Mouse (Mus musculus) liver, embryonic 12.5 days (tissue): ENCODE measurements around the gene Macrod2. TPM values are rescaled to one million over a fixed set of nuclear protein-coding genes. Genes with fewer than 3 reads are reported as not detected.
A peak's percentile ranks its signal among the peaks of the same experiment; 100 is the strongest.

Experiments used
- ATAC-seq: fragments of 200-750 bp; cut with Nextera tagmentation; 2 replicates; pipeline ENCODE4 v1.8.0; 2017; ENCODE audit warnings: moderate number of reproducible peaks, mild to moderate bottlenecking, moderate library complexity
- H3K27ac ChIP-seq: fragments of 300-500 bp; sonication (generic); 2 replicates; pipeline ENCODE4 v1.5.1; 2016; ENCODE audit warnings: mild to moderate bottlenecking
- H3K27me3 ChIP-seq: fragments of 300-500 bp; sonication (generic); replicated peaks from 2 replicates; pipeline ENCODE4 v1.6.1; 2016; ENCODE audit warnings: mild to moderate bottlenecking, moderate library complexity
- H3K36me3 ChIP-seq: fragments of 300-500 bp; sonication (generic); 2 replicates; pipeline ENCODE4 v1.6.1; 2016; ENCODE audit warnings: mild to moderate bottlenecking, moderate library complexity
- H3K4me1 ChIP-seq: fragments of 300-500 bp; sonication (generic); 2 replicates; pipeline ENCODE4 v1.6.1; 2016
- H3K4me2 ChIP-seq: fragments of 300-500 bp; sonication (generic); 2 replicates; pipeline ENCODE4 v1.6.1; 2016; ENCODE audit warnings: mild to moderate bottlenecking, moderate library complexity
- H3K4me3 ChIP-seq: fragments of 300-500 bp; sonication (generic); 2 replicates; pipeline ENCODE4 v1.5.1; 2016; ENCODE audit warnings: mild to moderate bottlenecking, moderate library complexity
- H3K9ac ChIP-seq: fragments of 300-500 bp; sonication (generic); 2 replicates; pipeline ENCODE4 v1.6.1; 2016; ENCODE audit warnings: mild to moderate bottlenecking, moderate library complexity
- H3K9me3 ChIP-seq: fragments of 300-500 bp; sonication (generic); replicated peaks from 2 replicates; pipeline ENCODE4 v1.6.1; 2016; ENCODE audit warnings: mild to moderate bottlenecking, moderate library complexity
- WGBS: fragments of 180-500 bp; shearing (Covaris S2); methylation state at CpG from one replicate; pipeline ENCODE4 v1.1.7; 2016; ENCODE audit not compliant: insufficient replicate concordance; 5-methylcytosine and 5-hydroxymethylcytosine counted together
- polyA plus RNA-seq: library from polyadenylated mRNA; unstranded; fragments of >200 nt; fragmentation: Nextera tagmentation; extraction: Ambion mirVana; gene quantifications from 2 replicates; pipeline ENCODE4 v1.2.1, GENCODE M21; 2016

Macrod2 gene
- polyA plus RNA-seq, 1 experiment from 2014 or later: 11.3 TPM

GRCm38 (mm10) chr2:140670457-140670856 is 275.3 kb downstream of the Macrod2 start:
- no peaks in the 10 kb centered on the region; the same call in 1 of the 2 replicates for H3K27me3 ChIP-seq
- 5% methylated on average over 12 of the region's 12 CpGs for WGBS
- no peaks in the 10 kb centered on the region for H3K36me3 ChIP-seq
- H3K4me3 ChIP-seq: peak overlapping the region; percentile 48
- peak overlapping the region; percentile 65 for H3K4me2 ChIP-seq
- no peak overlapping the region for H3K27ac ChIP-seq
- ATAC-seq: no peak
- H3K9ac ChIP-seq: 0 out of 2 replicates have a peak overlapping the region, but pooled peaks have one; percentile 22
- no peaks in the 10 kb centered on the region; the same call in 1 of the 2 replicates for H3K4me1 ChIP-seq
- H3K9me3 ChIP-seq: no peaks in the 10 kb centered on the region

- Histone ChIP-seq H3K27ac (no peak within 1 kb of the TSS), H3K4me3 (peak within 1 kb of the TSS; percentile 48), H3K36me3 (no peaks in the 10 kb centered on the region), H3K9me3 (no peaks in the 10 kb centered on the region), H3K4me1 (no peaks in the 10 kb centered on the region; the same call in 1 of the 2 replicates), H3K27me3 (no peaks in the 10 kb centered on the region; the same call in 1 of the 2 replicates), H3K9ac (0 out of 2 replicates have a peak within 1 kb of the TSS, but pooled peaks have one; percentile 22), H3K4me2 (peak within 1 kb of the TSS; percentile 65)
- ATAC-seq: peak; percentile 95
- 3% methylated on average over 26 of the region's 26 CpGs for WGBS
Observed at GRCm38 (mm10) chr2:140670963-140671702, 276.0 kb downstream of the Macrod2 start, which contains the start of gene Flrt3. TSS of gene Flrt3 (minus strand) at chr2:140671469.

GRCm38 (mm10) chr2:140673466-140673865 is 278.4 kb downstream of the Macrod2 start:
- Histone ChIP-seq H3K36me3 (no peaks in the 10 kb centered on the region), H3K4me2 (no peak overlapping the region), H3K27ac (no peak overlapping the region), H3K27me3 (no peaks in the 10 kb centered on the region; the same call in 1 of the 2 replicates), H3K4me1 (no peaks in the 10 kb centered on the region; the same call in 1 of the 2 replicates), H3K9ac (no peak overlapping the region), H3K9me3 (no peaks in the 10 kb centered on the region), H3K4me3 (no peak overlapping the region)
- WGBS: 54% methylated on average over 5 of the region's 5 CpGs
- no peak for ATAC-seq

- Histone ChIP-seq H3K9me3 (no peaks in the 10 kb centered on the region), H3K4me3 (no peak overlapping the region), H3K4me1 (no peaks in the 10 kb centered on the region), H3K36me3 (no peaks in the 10 kb centered on the region), H3K9ac (no peak overlapping the region), H3K4me2 (no peak overlapping the region), H3K27ac (no peak overlapping the region), H3K27me3 (no peaks in the 10 kb centered on the region)
- ATAC-seq: no peak
- 38% methylated on average over 3 of the region's 3 CpGs for WGBS
Observed at GRCm38 (mm10) chr2:140676728-140677127, 281.6 kb downstream of the Macrod2 start.

GRCm38 (mm10) chr2:140690906-140691305 is 295.8 kb downstream of the Macrod2 start:
- no peak overlapping the region for H3K27ac ChIP-seq
- no peak overlapping the region for H3K4me3 ChIP-seq
- no peaks in the 10 kb centered on the region for H3K36me3 ChIP-seq
- no peaks in the 10 kb centered on the region for H3K27me3 ChIP-seq
- H3K9me3 ChIP-seq: no peaks in the 10 kb centered on the region
- H3K4me1 ChIP-seq: no peaks in the 10 kb centered on the region
- WGBS: 52% methylated on average over 2 of the region's 2 CpGs
- no peak for ATAC-seq
- no peak overlapping the region for H3K4me2 ChIP-seq
- H3K9ac ChIP-seq: no peak overlapping the region

GRCm38 (mm10) chr2:140691403-140691802 is 296.3 kb downstream of the Macrod2 start:
- no peaks in the 10 kb centered on the region for H3K27me3 ChIP-seq
- H3K4me3 ChIP-seq: no peak overlapping the region
- no peak overlapping the region for H3K27ac ChIP-seq
- no peaks in the 10 kb centered on the region for H3K36me3 ChIP-seq
- no peak for ATAC-seq
- no peak overlapping the region for H3K9ac ChIP-seq
- H3K4me2 ChIP-seq: no peak overlapping the region
- no peaks in the 10 kb centered on the region for H3K9me3 ChIP-seq
- no peaks in the 10 kb centered on the region for H3K4me1 ChIP-seq
- 61% methylated on average over 1 of the region's 1 CpGs for WGBS

- Histone ChIP-seq H3K9ac (no peak overlapping the region), H3K27ac (no peak overlapping the region), H3K27me3 (no peaks in the 10 kb centered on the region), H3K9me3 (no peaks in the 10 kb centered on the region), H3K4me3 (no peak overlapping the region), H3K4me2 (no peak overlapping the region), H3K36me3 (no peaks in the 10 kb centered on the region), H3K4me1 (no peaks in the 10 kb centered on the region)
- no peak for ATAC-seq
- WGBS: 56% methylated on average over 4 of the region's 4 CpGs
Observed at GRCm38 (mm10) chr2:140692461-140692860, 297.4 kb downstream of the Macrod2 start.

- Histone ChIP-seq H3K36me3 (no peaks in the 10 kb centered on the region), H3K9me3 (no peaks in the 10 kb centered on the region), H3K27me3 (no peaks in the 10 kb centered on the region), H3K4me2 (no peak overlapping the region), H3K4me3 (no peak overlapping the region), H3K27ac (no peak overlapping the region), H3K9ac (no peak overlapping the region), H3K4me1 (no peaks in the 10 kb centered on the region)
- no peak for ATAC-seq
- 64% methylated on average over 5 of the region's 5 CpGs for WGBS
Observed at GRCm38 (mm10) chr2:140693845-140694244, 298.7 kb downstream of the Macrod2 start.

GRCm38 (mm10) chr2:140698585-140698984 is 303.5 kb downstream of the Macrod2 start:
- no peaks in the 10 kb centered on the region for H3K9me3 ChIP-seq
- H3K4me2 ChIP-seq: no peak overlapping the region
- no peaks in the 10 kb centered on the region for H3K4me1 ChIP-seq
- WGBS: 57% methylated on average over 3 of the region's 3 CpGs
- ATAC-seq: no peak
- H3K27ac ChIP-seq: no peak overlapping the region
- H3K9ac ChIP-seq: no peak overlapping the region
- no peak overlapping the region for H3K4me3 ChIP-seq
- no peaks in the 10 kb centered on the region for H3K27me3 ChIP-seq
- H3K36me3 ChIP-seq: no peaks in the 10 kb centered on the region

- Histone ChIP-seq H3K27ac (no peak overlapping the region), H3K36me3 (no peaks in the 10 kb centered on the region), H3K9me3 (no peaks in the 10 kb centered on the region), H3K4me1 (no peaks in the 10 kb centered on the region), H3K9ac (no peak overlapping the region), H3K4me3 (no peak overlapping the region), H3K27me3 (no peaks in the 10 kb centered on the region), H3K4me2 (no peak overlapping the region)
- 55% methylated on average over 4 of the region's 4 CpGs for WGBS
- no peak for ATAC-seq
Observed at GRCm38 (mm10) chr2:140703377-140703776, 308.3 kb downstream of the Macrod2 start.

- H3K4me2 ChIP-seq: no peak overlapping the region
- no peak overlapping the region for H3K4me3 ChIP-seq
- no peaks in the 10 kb centered on the region for H3K4me1 ChIP-seq
- H3K27me3 ChIP-seq: no peaks in the 10 kb centered on the region
- H3K36me3 ChIP-seq: no peaks in the 10 kb centered on the region
- H3K9ac ChIP-seq: no peak overlapping the region
- H3K27ac ChIP-seq: no peak overlapping the region
- WGBS: 38% methylated on average over 3 of the region's 3 CpGs
- no peak for ATAC-seq
- no peaks in the 10 kb centered on the region for H3K9me3 ChIP-seq
Observed at GRCm38 (mm10) chr2:140704146-140704545, 309.0 kb downstream of the Macrod2 start.

GRCm38 (mm10) chr2:140705278-140705677 is 310.2 kb downstream of the Macrod2 start:
- no peak overlapping the region for H3K4me3 ChIP-seq
- H3K4me1 ChIP-seq: no peaks in the 10 kb centered on the region
- H3K27ac ChIP-seq: no peak overlapping the region
- no peak overlapping the region for H3K9ac ChIP-seq
- no peaks in the 10 kb centered on the region for H3K27me3 ChIP-seq
- no peak overlapping the region for H3K4me2 ChIP-seq
- H3K36me3 ChIP-seq: no peaks in the 10 kb centered on the region
- ATAC-seq: no peak
- WGBS: 33% methylated on average over 2 of the region's 2 CpGs
- H3K9me3 ChIP-seq: no peaks in the 10 kb centered on the region
